Mouse (Mus musculus) fibroblast of lung, adult 2 months (primary cell): ENCODE results near the gene Rbm18.

Experiments
- DNase-seq: peaks from one replicate; pipeline ENCODE4 v3.0.0-alpha.2; 2011; ENCODE audit warnings: low read depth

The Rbm18 gene

DNA sequence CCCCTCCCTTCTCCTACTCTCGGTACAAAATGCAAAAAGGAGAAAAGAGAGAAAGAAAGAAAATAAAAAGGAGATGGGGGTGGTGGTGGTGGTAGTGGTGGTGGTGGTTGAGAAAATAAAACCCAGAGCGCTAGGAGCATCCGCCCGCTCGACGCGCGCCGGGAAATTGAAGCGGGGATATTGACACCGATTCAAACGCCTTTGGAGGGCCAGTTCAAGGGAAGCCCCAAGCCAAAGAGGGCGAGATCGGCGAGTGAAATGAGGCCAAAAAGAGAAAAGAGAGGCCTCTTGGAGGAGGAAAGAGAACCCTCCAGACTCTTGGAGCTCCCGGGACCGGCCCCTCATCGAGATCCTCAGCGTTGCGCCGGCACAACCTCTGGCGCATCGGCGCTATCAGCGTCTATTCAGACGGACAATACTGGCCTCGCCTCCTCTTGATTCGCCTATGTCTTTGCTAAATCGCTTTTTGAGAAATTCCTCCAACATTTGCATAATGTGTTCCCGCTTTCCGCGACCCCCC is 32.1 kb downstream of the Rbm18 start:
- DNase-seq, result no peak

DNA sequence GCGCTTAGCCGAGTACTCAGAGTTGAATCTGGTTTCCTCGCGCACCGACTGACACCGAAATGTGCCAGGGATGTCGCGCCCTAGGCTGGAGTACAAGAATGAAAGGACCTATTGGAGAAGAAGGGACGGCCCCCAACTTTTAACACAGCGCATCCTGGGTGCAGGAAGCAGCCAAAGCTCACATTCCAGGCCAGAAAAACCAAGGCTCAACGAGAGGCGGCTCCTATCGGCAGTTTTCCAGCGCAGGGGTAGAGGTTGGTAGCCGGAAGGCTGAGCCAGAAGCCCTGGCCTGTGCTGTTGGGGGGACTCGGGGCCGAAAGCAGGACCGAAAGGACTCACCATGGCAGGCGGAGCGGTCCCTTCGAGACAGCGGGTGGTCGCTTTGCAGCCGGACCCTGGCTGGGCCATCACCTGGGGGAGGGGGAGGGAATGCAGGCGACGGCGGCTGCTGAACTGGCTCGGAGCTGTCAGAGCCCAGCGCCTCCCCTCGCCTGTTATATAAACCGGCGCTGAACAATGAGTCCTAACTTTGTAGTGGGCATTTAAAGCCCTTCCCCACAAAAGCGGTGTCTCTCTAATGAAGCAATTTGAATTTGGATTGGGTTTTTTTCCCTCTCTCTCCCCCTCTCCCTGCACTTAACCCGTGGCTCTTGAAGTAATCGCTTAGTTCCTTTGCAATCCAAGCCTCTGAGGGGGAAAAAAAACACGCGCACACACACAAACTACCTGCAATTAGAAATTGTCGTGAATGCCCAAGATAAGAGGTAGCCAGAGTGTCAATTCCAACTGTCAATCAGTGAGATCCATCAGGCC is 32.8 kb downstream of the Rbm18 start:
- DNase-seq, result no peak

DNA sequence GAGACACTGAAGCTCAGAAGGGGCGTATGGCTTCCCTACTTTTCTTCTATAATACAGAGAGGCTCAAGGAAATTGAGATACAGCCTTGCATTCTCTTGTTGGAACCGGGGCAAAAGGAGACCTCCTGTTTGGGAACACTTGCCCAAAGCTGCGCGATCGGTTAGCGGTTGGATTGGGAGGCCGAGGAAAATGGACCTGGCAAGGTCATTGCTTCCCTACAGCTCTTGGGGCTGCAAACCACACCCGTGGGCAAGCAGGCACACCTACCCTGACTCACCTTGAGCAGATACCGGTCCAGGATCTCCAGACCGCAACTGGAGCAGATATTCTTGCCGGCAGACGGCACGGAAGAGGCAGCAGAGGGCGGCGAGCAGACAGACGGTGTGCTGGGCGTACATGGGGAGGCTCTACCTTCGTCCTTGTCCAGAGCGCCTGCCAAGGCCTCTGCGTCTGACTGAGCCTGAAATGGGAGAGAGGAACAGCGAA is 33.5 kb downstream of the Rbm18 start:
- no peak for DNase-seq

DNA sequence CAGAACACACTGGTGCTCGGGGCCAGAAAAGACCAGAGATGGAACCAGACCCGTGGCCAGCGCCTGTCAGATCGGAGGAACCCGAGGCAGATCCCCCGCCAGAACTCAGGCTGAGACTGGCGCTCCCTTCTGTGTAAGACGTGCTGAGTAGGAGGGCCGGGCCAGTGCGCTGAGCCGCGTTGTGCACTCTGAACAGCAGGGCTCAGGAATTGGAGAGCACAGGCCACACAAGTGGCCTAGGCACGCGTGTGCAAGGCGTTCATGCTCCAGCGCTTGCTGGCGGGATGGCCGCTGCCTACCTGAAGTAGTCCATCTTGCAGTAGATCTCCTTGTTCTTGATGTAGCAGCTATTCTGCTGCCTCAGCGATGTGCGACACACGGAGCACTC is 34.0 kb downstream of the Rbm18 start:
- DNase-seq, result no peak

DNA sequence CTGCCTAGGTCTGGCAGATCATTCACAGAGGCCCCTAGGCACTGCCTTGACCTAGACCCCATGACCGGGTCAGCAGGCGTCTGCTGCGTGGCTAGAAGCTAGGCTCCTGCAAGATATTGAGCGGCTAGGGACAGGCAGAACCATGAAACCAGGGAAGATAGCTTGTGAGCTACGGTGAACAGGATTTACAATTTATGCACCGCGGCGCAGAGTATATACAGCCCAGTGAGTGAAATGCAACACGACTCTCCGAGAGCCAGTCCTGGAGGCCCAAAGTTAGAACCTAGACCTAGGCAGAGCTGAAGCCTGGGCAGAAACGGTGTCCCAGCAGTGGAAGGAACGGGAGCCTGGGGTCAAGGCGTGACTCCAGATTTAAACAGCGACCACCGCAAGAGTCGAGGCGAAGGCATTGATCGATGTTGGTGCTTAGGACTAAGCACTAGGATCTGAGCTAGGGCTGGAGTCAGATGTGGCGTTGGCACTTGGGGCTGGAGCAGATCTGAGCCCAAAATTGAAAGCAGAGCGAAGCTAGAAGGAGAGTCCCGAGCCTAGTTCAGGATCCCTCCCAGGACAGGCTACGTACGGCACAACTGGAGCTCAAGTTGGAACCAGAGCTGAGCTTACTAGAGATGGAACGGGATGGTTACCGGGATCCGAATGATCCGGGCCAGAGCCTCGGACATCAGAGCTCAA is 34.6 kb downstream of the Rbm18 start:
- no peak for DNase-seq

DNA sequence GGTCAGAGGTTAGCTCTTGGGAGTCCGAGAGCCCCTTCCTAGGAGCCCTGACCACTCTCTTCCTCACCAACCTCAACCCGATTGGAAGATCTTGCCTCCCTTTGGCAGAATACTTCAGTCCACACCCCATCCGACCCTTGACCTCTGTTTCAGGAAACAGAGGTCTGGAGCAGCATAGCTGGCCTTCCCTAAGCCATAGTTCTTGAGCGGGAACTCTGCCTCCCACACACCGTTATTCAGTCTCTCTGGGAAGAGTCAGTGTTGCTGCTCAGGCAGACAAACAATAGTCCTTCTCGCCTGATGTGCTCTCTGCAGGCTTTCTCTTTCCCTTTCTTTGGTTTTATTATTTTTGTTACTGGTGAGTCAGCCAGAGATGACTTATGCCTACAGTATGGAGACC is 36.8 kb downstream of the Rbm18 start:
- peak; percentile 11 for DNase-seq

DNA sequence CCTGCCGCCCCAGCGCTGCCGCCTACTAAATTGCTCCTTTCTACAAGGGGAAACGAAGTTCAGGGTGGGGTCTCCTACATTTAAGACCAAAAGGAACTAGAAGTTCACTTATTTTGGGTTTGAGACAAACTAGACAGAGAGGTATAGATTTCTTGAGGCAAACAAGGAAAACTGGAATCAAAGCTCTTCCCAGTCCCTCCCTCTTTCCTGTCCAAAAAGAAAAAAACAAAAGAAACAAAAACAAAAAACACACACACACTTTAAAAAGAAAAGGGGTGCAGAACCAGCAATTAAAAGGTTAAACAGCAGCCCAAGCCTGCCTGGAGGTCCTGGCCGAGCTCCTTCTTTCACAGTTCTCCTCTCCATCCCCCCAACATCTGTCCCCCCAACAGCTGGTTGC is 38.6 kb downstream of the Rbm18 start:
- no peak for DNase-seq

DNA sequence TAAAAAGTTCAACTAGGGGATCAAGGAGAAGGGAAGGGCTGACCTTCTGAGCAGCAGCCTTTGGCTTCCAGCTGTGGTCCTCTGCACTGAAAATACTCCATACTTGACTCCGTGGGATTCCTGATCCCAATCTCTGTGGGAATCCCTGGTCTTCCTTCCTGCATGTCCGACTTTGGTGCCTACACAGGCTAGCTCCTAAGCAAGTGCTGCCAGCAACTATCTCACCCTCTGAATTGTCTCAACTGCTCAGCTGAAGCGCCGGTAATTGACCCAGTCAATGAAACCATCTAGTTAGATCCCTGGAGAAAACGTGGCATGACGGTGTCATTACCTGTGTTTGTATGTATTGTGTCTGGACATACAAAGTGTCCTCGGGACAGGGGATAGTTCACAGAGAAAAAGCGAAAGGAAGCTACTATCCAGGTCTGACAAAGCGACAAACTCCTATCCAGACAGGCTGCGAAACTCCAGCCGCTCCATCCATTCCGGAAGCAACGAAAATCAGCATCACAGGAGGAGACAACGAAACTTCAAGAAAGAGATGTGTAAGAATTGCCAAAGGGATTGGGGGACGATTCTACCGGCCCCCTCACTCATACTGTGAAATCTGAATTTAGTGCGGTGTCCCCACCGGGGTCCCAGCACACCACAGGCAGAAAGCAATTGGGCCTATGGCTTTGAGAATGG is 39.3 kb downstream of the Rbm18 start:
- no peak for DNase-seq

DNA sequence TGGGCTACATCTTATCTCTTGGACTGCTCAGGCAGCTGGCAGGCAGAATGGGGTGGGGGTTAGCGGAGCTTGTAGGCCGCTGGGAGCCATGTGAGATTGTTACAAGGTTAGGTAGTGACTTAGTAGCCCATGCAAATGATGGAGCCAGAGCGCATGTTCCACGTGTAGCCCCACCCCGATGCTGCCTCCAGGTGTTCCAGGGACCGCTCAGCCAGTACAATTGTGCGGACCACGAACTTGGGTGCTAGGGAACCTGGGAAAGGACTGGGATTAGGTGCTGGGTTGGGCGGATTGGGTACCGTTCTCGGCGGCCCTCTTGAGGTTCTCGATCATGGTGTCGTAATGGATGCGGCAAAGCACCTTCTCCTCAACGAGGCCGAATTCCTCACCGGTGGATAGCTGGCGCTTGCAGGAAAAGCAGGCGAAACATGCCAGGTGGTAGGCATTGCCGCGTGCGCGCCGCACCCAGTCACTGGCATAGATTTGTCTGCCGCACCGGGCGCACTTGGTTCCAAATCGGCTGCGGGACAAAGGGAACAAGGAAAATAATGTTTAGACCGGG is 42.6 kb downstream of the Rbm18 start:
- DNase-seq, result no peak

DNA sequence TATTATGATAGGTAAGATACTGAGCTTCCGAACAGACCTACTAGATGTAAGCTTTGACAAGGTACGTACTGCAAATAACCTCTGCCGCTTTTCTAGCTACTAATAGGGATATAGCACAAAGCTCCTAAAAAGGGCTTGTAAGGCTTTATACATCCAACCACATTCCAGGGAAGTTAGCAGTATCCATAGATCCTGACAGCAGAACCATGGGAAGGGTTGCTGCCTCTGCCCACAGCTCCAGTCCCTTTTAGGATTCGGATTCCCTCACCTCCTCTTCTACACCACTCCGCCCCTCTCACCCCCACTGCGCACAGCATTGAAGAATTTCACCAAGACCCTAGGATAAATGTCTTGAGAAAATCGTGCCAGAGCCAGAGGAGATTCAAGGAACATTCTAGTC is 43.3 kb downstream of the Rbm18 start:
- DNase-seq, result no peak

DNA sequence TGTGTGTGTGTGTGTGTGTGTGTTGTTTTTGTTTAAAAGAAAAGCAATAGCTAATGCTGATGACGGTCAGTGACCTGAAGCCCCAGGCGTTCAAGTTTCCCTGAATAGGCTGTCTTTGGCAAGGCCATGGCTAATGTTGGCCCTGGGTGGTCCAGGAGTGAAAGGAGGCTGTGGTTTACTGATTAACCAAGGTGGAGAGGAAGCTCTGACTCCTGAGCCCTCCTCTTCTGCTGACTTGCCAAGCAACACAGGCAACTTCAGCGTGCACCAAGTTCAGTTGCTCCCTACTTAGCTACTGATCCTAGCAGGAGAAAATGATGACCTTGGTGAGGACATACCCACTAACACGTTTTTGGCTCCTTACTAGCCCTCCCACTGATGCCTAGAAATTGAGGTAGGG is 43.8 kb downstream of the Rbm18 start:
- DNase-seq, result no peak

DNA sequence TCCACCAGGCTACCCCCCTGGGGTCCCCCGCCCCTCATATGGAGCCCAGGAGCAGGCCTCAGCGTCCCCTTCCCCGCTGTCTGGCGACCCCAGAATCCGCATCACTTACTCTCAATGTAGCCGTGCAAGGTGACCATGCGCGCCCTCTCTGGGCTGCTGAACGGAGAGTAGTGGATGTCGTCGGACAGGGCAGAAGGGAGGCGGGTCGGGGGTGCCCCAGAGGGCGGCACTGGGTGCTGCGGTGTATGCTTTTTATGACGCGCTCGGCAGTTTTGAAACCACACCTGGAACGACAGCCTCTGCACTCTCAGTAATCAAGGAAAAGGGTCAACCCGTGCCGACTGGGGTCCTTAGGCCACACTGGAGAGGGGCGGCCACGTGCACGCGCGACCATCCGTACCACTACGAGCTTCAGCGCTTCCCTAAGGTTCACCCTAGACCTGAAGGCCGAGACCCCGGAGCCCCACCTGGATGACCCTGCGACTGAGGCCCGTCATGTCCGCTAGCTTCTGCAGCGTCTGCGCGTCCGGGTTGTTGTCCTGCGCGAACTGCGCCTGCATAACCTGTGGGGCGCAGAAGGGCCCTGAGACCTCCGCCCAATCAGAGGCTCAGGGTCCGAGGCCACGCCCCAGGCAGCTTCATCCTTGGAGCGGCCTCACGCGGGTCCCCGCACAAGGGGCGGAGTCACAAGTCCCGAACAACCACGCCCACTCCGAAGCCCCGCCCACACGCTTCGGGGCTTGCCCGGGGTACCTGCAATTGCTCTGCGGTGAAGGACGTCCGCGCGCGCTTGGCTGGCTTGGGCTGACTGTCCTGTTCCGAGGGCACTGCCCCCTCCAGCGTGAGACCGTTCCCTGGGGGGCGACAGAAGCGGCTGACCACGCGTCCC is 45.5 kb downstream of the Rbm18 start:
- no peak for DNase-seq

DNA sequence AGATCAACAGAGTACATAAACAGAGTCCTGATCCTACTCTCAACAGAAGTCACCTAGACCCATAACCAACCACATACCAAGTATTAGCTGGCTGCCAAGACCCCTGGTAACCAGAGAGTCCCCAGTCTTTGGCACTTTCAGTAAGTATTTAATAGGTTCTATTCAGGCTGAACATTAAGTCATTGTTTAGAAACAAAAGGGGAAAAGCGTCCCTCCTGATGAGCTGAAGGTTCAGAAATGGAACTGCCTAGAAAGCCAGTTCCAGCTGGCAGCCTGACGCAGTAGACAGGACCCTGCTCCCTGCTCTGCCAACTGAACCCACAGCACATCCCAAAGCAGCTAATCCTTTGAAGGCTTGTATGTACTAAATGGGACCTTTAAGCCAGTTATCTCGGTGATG is 47.4 kb downstream of the Rbm18 start:
- DNase-seq, result no peak

DNA sequence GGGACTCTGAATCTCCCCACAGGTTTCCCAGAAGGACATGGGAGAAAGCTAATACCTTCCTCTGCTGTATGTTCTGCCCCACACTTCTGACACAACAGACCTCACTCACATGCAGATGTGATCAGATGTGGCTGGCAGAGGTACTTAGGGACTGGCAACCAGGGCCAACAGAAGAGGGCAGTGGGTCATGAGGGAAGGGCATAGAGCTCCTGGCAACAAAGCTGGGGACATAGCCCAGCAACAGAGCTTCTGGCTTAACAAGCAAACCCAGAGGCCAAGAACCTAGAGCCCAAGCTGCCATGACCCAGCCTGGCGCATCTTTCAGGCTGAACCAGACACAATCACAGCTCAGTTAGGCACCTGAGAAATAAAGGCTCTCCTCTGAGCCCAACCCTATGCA is 51.5 kb downstream of the Rbm18 start:
- no peak for DNase-seq

DNA sequence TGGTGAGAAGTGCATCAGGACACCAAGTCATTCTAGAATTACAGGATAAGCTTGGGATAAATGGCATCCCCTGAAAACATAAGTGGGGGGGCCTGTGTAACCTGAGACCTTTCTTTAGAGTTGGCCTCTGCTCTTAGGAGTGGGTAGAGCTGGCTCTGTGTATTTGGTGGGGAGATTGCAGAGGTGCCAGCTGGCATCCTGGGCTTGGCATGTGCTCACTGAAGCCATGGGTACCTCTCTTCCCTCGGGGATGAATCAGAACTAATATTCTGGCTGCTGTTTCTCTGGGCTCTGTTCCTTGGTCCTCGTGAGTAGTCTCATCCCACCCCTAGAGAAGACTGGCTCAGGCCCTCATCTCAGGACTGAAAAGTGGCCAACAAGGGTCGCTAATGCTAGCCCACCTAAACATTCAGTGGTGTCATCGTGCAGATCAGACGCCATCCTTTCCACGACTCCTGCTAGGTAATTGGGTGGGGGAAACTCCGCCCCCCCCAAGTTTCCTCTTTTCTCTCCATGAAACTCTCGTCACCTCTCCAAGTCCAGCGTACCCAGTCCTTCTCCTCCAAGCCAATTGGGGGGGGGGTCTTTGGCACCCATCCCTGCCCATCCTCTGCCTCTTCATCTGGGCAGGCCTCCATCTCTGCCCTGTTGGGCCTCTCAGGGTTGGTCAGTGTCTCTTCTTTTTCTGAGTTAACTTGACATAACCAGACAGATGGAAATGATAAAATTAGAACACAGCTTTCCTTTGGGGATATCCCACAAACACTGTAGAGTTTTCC is 53.6 kb downstream of the Rbm18 start:
- peak; percentile 25 for DNase-seq

DNA sequence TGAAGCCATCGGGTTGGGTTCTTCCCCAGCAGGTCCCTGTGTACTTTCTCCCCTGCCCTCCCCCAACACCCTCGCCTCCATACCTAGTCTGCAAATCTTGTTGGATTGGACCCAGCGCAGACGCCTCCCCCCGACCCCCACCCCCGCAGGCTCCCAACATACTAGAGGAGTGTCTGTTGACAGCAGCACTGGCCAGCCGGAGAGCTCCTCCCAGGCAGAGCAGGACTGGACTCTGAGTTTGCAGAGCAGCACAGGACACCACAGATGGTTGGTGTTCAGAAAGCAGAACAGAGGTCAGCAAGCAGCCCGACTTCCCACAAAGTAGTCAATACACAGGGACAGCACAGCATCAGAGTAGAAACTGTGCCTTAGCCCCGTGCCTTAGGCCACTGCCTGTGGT is 55.1 kb downstream of the Rbm18 start:
- no peak for DNase-seq

DNA sequence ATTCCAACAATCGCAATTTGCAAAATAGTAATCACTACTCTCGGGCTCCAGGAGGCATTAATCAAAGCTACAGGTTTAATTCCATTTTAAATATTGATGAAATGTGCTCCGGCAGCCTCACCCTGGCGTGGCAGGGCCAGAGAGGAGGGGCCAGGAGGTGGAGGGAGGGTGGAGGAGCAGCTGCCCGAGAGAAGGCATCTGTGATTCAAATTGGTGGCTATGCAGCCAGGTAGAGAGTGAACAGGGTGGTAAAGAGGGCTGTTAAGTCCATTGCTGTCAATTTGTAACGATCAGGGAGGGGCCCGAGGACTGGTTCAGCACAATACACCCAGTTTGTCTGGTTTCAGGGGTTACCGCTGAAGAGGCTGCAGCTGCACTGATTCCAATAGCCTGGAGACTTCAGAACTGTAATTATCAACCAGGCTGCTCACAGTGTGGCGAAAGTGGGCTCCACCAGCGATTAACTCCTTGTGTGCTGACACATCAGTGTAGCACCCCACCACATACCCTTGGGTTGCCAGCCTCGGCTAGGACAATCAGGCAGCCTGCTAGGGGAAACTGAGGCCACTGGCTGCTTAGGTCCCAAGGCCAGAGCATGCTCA is 59.3 kb downstream of the Rbm18 start:
- DNase-seq, result no peak

DNA sequence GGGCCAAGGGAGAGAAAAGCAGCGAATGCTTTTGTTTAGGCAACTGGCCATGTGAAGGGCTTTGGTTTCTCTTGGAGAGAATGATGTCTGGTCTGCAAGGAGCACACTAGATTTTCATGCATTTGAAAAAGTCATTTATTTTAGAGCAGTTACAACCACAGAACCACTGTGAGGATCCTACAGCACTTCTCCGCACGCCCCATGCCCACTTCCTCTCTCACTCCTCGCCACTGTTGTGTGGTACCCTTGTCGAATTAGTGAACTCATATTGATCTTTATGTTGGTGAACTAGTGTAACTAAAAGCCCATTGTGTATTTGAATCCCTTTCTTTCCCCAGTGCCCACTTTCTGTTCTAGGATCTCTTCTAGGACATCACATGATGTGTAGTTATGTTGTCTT is 61.4 kb downstream of the Rbm18 start:
- DNase-seq, result no peak

DNA sequence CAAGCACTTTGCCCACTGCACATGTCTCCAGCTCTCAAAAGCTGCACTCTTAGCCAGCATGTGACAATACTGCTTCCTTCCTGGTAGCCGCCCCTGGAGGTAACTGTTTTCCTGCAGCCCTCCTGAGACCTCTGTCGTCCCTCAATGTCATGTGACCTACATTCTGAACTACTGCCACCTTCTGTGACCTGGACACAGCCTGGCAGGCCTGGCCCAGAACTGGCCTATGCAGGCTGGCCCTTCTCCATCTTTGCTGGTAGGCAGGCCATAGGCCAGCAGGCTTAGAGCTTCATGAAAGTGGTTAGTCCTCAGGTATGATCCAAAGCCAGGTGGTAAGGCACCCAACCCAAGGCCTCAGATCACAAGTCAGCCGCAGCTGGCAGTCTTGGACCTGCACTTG is 62.8 kb downstream of the Rbm18 start:
- DNase-seq, result no peak

DNA sequence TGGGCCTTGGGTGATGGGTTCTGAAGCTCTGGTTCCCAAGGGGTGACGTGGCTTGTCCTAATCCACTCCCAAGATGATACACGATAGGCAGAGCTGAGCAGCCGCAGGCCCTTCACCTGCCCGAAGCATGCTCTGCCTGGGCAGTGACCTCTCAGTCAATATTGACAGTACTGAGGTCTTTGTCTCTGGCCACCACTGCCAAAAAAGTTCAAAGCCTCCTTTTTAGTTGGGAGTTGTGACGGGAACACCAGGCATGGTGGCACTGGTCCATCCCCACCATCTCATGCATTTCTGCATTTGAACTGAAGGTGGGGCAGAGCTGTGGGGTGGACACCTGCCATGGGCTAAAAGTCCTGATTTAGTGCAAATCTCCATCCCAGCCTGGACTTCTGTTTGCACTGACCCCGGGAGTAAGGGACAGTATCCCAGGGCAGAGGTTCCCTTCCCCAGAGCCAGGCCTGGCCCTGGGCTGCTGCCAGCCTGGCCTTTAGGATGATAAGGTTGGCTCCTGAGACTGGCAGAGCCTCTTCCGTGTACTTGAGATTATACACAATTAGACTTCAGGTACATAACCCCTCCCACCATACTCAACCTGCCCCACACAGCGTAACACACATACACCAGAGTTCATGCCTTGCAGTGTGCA is 64.8 kb downstream of the Rbm18 start:
- no peak for DNase-seq
